ENCODE assay signal across 10 mouse cellular contexts in the genomic region with DNA sequence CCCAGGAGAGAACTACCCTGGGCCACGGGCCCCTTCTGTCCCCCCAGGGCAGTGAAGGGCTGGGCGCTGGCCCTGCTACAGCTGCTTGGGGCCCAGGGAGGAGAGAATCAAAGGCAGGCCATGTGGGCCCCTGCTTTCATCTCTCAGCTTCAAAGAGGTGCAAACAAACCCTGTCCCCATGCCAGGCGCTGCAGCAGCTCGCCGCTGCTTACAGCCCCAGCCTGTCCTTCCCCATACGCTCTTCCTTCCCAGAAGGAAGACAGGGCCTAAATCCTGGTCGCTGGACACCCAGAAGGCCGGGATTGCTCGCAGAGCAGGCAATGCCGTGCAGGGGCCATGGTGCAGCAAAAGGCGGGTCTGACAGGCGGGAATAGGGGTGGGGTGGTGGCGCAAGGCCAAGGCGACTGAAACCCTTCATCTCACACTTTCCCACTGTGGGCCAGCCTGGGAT. TPM values are rescaled to one million over a fixed set of nuclear protein-coding genes. Genes with fewer than 3 reads are reported as not detected.
A peak's percentile ranks its signal among the peaks of the same experiment; 100 is the strongest.
DNase-seq lines count a peak whose midpoint lies in the region; ATAC-seq lines count a peak whose summit lies in the region.
"Had no signal": no experiment of that assay in that cellular context is flagged by ENCODE, and none has a peak within 500 bp of the region (broad histone marks: within the 10 kb centered on the region; RNA-seq: fewer than 3 reads in every experiment).

No protein-coding gene starts in this region.

- peak; percentile 33; the same call in 1 of the 2 replicates for ATAC-seq in heart, embryonic 16.5 days (replicated peaks; ENCODE audit: extremely low read depth, insufficient read depth, low FRiP score)
- ATAC-seq in midbrain, embryonic 13.5 days = peak; percentile 49
- ATAC-seq in midbrain, embryonic 16.5 days = no peak
- peak; percentile 66; the same call in 1 of the 2 replicates for ATAC-seq in forebrain, embryonic 14.5 days
- ATAC-seq in stomach, embryonic 14.5 days (ENCODE audit: insufficient number of reproducible peaks, insufficient read depth, low FRiP score, low read depth) = peak; percentile 44
- ATAC-seq: activated CD4-positive, CD25-positive, alpha-beta regulatory T cell, adult 4 months had no signal

- 0 out of 2 replicates have a peak overlapping the region, but pooled peaks have one; percentile 14 for H3K27ac ChIP-seq in heart, embryonic 16.5 days (ENCODE audit: low read length)
- H3K27ac ChIP-seq in midbrain, embryonic 13.5 days = no peak overlapping the region
- H3K27ac ChIP-seq in midbrain, embryonic 16.5 days (ENCODE audit: low read length) = no peak overlapping the region
- peak overlapping the region; percentile 6; the same call in 1 of the 2 replicates for H3K27ac ChIP-seq in forebrain, embryonic 14.5 days (ENCODE audit: low read depth, low read length)
- H3K27ac ChIP-seq in stomach, embryonic 14.5 days (ENCODE audit: low read length) = peak overlapping the region; percentile 27

- no peaks in the 10 kb centered on the region; the same call in 1 of the 2 replicates for H3K27me3 ChIP-seq in heart, embryonic 16.5 days (ENCODE audit: control insufficient read depth, insufficient read depth, low read length)
- peaks cover 4% of the 10 kb centered on the region; the same call in 1 of the 2 replicates for H3K27me3 ChIP-seq in midbrain, embryonic 13.5 days
- no peaks in the 10 kb centered on the region for H3K27me3 ChIP-seq in midbrain, embryonic 16.5 days (ENCODE audit: control insufficient read depth, insufficient read depth, low read depth, low read length)
- H3K27me3 ChIP-seq in forebrain, embryonic 14.5 days (replicated peaks; ENCODE audit: control insufficient read depth, insufficient read depth, low read length) = no peaks in the 10 kb centered on the region
- no peaks in the 10 kb centered on the region for H3K27me3 ChIP-seq in stomach, embryonic 14.5 days (ENCODE audit: control insufficient read depth, insufficient read depth, low read length)

- no peaks in the 10 kb centered on the region for H3K36me3 ChIP-seq in heart, embryonic 16.5 days (ENCODE audit: control insufficient read depth, insufficient read depth)
- no peaks in the 10 kb centered on the region for H3K36me3 ChIP-seq in midbrain, embryonic 13.5 days
- no peaks in the 10 kb centered on the region for H3K36me3 ChIP-seq in midbrain, embryonic 16.5 days (ENCODE audit: control insufficient read depth, insufficient read depth, low read length)
- no peaks in the 10 kb centered on the region for H3K36me3 ChIP-seq in forebrain, embryonic 14.5 days (ENCODE audit: control insufficient read depth, insufficient read depth, low read length)
- H3K36me3 ChIP-seq in stomach, embryonic 14.5 days (ENCODE audit: control insufficient read depth, insufficient read depth, low read length) = no peaks in the 10 kb centered on the region

- no peak overlapping the region for H3K4me3 ChIP-seq in heart, embryonic 16.5 days (ENCODE audit: low read length)
- no peak overlapping the region for H3K4me3 ChIP-seq in midbrain, embryonic 13.5 days (replicated peaks)
- H3K4me3 ChIP-seq in midbrain, embryonic 16.5 days (ENCODE audit: low read depth, low read length) = no peak overlapping the region
- H3K4me3 ChIP-seq in forebrain, embryonic 14.5 days (ENCODE audit: low read depth, low read length) = no peak overlapping the region
- no peak overlapping the region for H3K4me3 ChIP-seq in stomach, embryonic 14.5 days (ENCODE audit: low read depth, low read length)

- no peak for DNase-seq in heart, adult 9 months (ENCODE audit: low spot score in 2 of 2)
- DNase-seq in forebrain, embryonic 14.5 days (ENCODE audit: low spot score) = peak; percentile 58
- no peak for DNase-seq in frontal cortex, postnatal 25 days (ENCODE audit: low spot score in 2 of 2)
- DNase-seq in cerebellum, adult 11-12 months = no peak
- DNase-seq: kidney, adult 8-10 months had no signal

- no peaks in the 10 kb centered on the region for H3K9me3 ChIP-seq in heart, embryonic 16.5 days (replicated peaks; ENCODE audit: control insufficient read depth, low read length)
- H3K9me3 ChIP-seq in midbrain, embryonic 13.5 days = no peaks in the 10 kb centered on the region
- H3K9me3 ChIP-seq in midbrain, embryonic 16.5 days (replicated peaks; ENCODE audit: control insufficient read depth, low read length, poor library complexity, severe bottlenecking) = no peaks in the 10 kb centered on the region
- no peaks in the 10 kb centered on the region for H3K9me3 ChIP-seq in forebrain, embryonic 14.5 days (replicated peaks; ENCODE audit: control insufficient read depth, low read length)
- H3K9me3 ChIP-seq in stomach, embryonic 14.5 days (ENCODE audit: control insufficient read depth, low read depth, low read length) = no peaks in the 10 kb centered on the region

- H3K9ac ChIP-seq in heart, embryonic 16.5 days (ENCODE audit: low read length) = peak overlapping the region; percentile 57
- H3K9ac ChIP-seq in midbrain, embryonic 13.5 days (replicated peaks) = no peak overlapping the region
- H3K9ac ChIP-seq in midbrain, embryonic 16.5 days (ENCODE audit: low read depth, low read length) = no peak overlapping the region
- H3K9ac ChIP-seq in forebrain, embryonic 14.5 days (ENCODE audit: low read length) = no peak overlapping the region; the same call in 1 of the 2 replicates
- H3K9ac ChIP-seq in stomach, embryonic 14.5 days (replicated peaks; ENCODE audit: low read depth, low read length) = no peak overlapping the region

- WGBS in heart, embryonic 16.5 days = 22% methylated on average over 14 of the region's 14 CpGs
- WGBS in midbrain, embryonic 13.5 days = 28% methylated on average over 14 of the region's 14 CpGs
- WGBS in midbrain, embryonic 16.5 days = 26% methylated on average over 14 of the region's 14 CpGs
- WGBS in forebrain, embryonic 14.5 days = 12% methylated on average over 14 of the region's 14 CpGs
- 24% methylated on average over 14 of the region's 14 CpGs for WGBS in stomach, embryonic 14.5 days

- peaks cover 12% of the 10 kb centered on the region for H3K4me1 ChIP-seq in heart, embryonic 16.5 days (ENCODE audit: control insufficient read depth, insufficient read depth, low read length)
- peaks cover 8% of the 10 kb centered on the region for H3K4me1 ChIP-seq in midbrain, embryonic 13.5 days (replicated peaks)
- H3K4me1 ChIP-seq in midbrain, embryonic 16.5 days (ENCODE audit: control insufficient read depth, insufficient read depth, low read length) = no peaks in the 10 kb centered on the region
- peaks cover 8% of the 10 kb centered on the region; the same call in 1 of the 2 replicates for H3K4me1 ChIP-seq in forebrain, embryonic 14.5 days (ENCODE audit: control insufficient read depth, insufficient read depth, low read length)
- H3K4me1 ChIP-seq in stomach, embryonic 14.5 days (ENCODE audit: control insufficient read depth, insufficient read depth, low read length) = peaks cover 10% of the 10 kb centered on the region

- peak overlapping the region; percentile 36; the same call in 1 of the 2 replicates for H3K4me2 ChIP-seq in heart, embryonic 16.5 days (ENCODE audit: low read depth, low read length)
- no peak overlapping the region for H3K4me2 ChIP-seq in midbrain, embryonic 13.5 days (replicated peaks)
- no peak overlapping the region for H3K4me2 ChIP-seq in midbrain, embryonic 16.5 days (ENCODE audit: low read length)
- H3K4me2 ChIP-seq in forebrain, embryonic 14.5 days (ENCODE audit: low read length) = no peak overlapping the region
- H3K4me2 ChIP-seq in stomach, embryonic 14.5 days (replicated peaks; ENCODE audit: low read depth, low read length) = no peak overlapping the region

RNA-seq across cellular contexts. Expression of gene Gm572, which starts 43.4 kb away (rescaled TPM):
- 0.11 and 0.41 TPM in 2 replicates for polyA plus RNA-seq in heart, embryonic 16.5 days (2015; fragmentation: Nextera tagmentation; extraction: Ambion mirVana)
- polyA plus RNA-seq in midbrain, embryonic 13.5 days (2015; fragmentation: Nextera tagmentation; extraction: Ambion mirVana) = not detected in 2 replicates
- polyA plus RNA-seq in midbrain, embryonic 16.5 days (2015; fragmentation: Nextera tagmentation; extraction: Ambion mirVana) = not detected in 2 replicates
- not detected in 2 replicates for polyA plus RNA-seq in forebrain, embryonic 14.5 days (2014; fragmentation: Nextera tagmentation; extraction: Ambion mirVana)
- not detected in 2 replicates for polyA plus RNA-seq in stomach, embryonic 14.5 days (2014; fragmentation: Nextera tagmentation; extraction: Ambion mirVana)
- polyA plus RNA-seq: activated CD4-positive, CD25-positive, alpha-beta regulatory T cell, adult 4 months had no signal

RNA-seq across cellular contexts. Expression of gene Tardbp, which starts 59.7 kb away (rescaled TPM):
- polyA plus RNA-seq in heart, embryonic 16.5 days (2015; fragmentation: Nextera tagmentation; extraction: Ambion mirVana) = 171 and 194 TPM in 2 replicates
- polyA plus RNA-seq in midbrain, embryonic 13.5 days (2015; fragmentation: Nextera tagmentation; extraction: Ambion mirVana) = 283 and 292 TPM in 2 replicates
- 166 and 198 TPM in 2 replicates for polyA plus RNA-seq in midbrain, embryonic 16.5 days (2015; fragmentation: Nextera tagmentation; extraction: Ambion mirVana)
- polyA plus RNA-seq in forebrain, embryonic 14.5 days (2014; fragmentation: Nextera tagmentation; extraction: Ambion mirVana) = 127 and 131 TPM in 2 replicates
- polyA plus RNA-seq in stomach, embryonic 14.5 days (2014; fragmentation: Nextera tagmentation; extraction: Ambion mirVana) = 154 and 159 TPM in 2 replicates

Comparison
In these comparisons a context has a peak if more than half of its experiments do, and no peak if none do; other contexts are left out.
1. H3K27ac ChIP-seq: peak in heart, embryonic 16.5 days (single experiment), forebrain, embryonic 14.5 days (single experiment) and stomach, embryonic 14.5 days (single experiment); none in midbrain, embryonic 13.5 days (single experiment) and midbrain, embryonic 16.5 days (single experiment).